Mouse (Mus musculus): ENCODE data around the gene Trpm4. TPM values are rescaled to one million over a fixed set of nuclear protein-coding genes. Genes with fewer than 3 reads are reported as not detected.

Trpm4 gene
- polyA plus RNA-seq (2015; fragmentation: Nextera tagmentation; extraction: Ambion mirVana) = 13.3 and 14.2 TPM in 2 replicates

- peak; percentile 75 for ATAC-seq
- peak within 1 kb of the TSS; percentile 69 for H3K27ac ChIP-seq (ENCODE audit: low read depth, low read length)
- under 1% methylated on average over 34 of the region's 38 CpGs for WGBS
These were observed at the start of gene Trpm4 for GRCm38 (mm10) chr7:45333431-45333982. Trpm4 (minus strand) TSS chr7:45333780.

GRCm38 (mm10) chr7:45376057-45376456, 42.5 kb upstream of the Trpm4 start:
- Histone ChIP-seq H3K4me3 (ENCODE audit: low read length) (no peak overlapping the region), H3K9ac (ENCODE audit: low read depth, low read length) (no peak overlapping the region), H3K27me3 (replicated peaks; ENCODE audit: control insufficient read depth, insufficient read depth, low read length) (no peaks in the 10 kb centered on the region), H3K4me1 (ENCODE audit: control insufficient read depth, insufficient read depth, low read depth, low read length) (no peaks in the 10 kb centered on the region; the same call in 1 of the 2 replicates), H3K9me3 (ENCODE audit: control insufficient read depth, low read length) (no peaks in the 10 kb centered on the region), H3K36me3 (ENCODE audit: control insufficient read depth, insufficient read depth, low read length) (peaks cover 57% of the 10 kb centered on the region), H3K4me2 (ENCODE audit: low read length) (no peak overlapping the region), H3K27ac (ENCODE audit: low read depth, low read length) (no peak overlapping the region)
- no peak for ATAC-seq
- WGBS = 70% methylated on average over 1 of the region's 1 CpGs

More at GRCm38 (mm10) chr7:45333431-45333982, at the start of gene Trpm4:
- H3K27me3 ChIP-seq (replicated peaks; ENCODE audit: control insufficient read depth, insufficient read depth, low read length) = no peaks in the 10 kb centered on the region; the same call in 1 of the 2 replicates
- peaks cover 10% of the 10 kb centered on the region for H3K4me1 ChIP-seq (ENCODE audit: control insufficient read depth, insufficient read depth, low read depth, low read length)
- no peaks in the 10 kb centered on the region for H3K36me3 ChIP-seq (ENCODE audit: control insufficient read depth, insufficient read depth, low read length)
- peak within 1 kb of the TSS; percentile 69 for H3K9ac ChIP-seq (ENCODE audit: low read depth, low read length)
- H3K4me2 ChIP-seq (ENCODE audit: low read length) = peak within 1 kb of the TSS; percentile 80
- H3K9me3 ChIP-seq (ENCODE audit: control insufficient read depth, low read length) = no peaks in the 10 kb centered on the region
- peak within 1 kb of the TSS; percentile 59 for H3K4me3 ChIP-seq (ENCODE audit: low read length)

- H3K27me3 ChIP-seq (replicated peaks; ENCODE audit: control insufficient read depth, insufficient read depth, low read length) = no peaks in the 10 kb centered on the region
- no peak overlapping the region for H3K27ac ChIP-seq (ENCODE audit: low read depth, low read length)
- no peak overlapping the region for H3K9ac ChIP-seq (ENCODE audit: low read depth, low read length)
- ATAC-seq = no peak
- no peaks in the 10 kb centered on the region for H3K9me3 ChIP-seq (ENCODE audit: control insufficient read depth, low read length)
- peaks cover 7% of the 10 kb centered on the region for H3K4me1 ChIP-seq (ENCODE audit: control insufficient read depth, insufficient read depth, low read depth, low read length)
- peaks cover 47% of the 10 kb centered on the region for H3K36me3 ChIP-seq (ENCODE audit: control insufficient read depth, insufficient read depth, low read length)
- H3K4me2 ChIP-seq (ENCODE audit: low read length) = no peak overlapping the region
- no peak overlapping the region for H3K4me3 ChIP-seq (ENCODE audit: low read length)
- whole genome bisulfite sequencing = 94% methylated on average over 8 of the region's 8 CpGs
These were observed 41.0 kb upstream of the Trpm4 start for GRCm38 (mm10) chr7:45374620-45375019.

GRCm38 (mm10) chr7:45372371-45372770, 38.8 kb upstream of the Trpm4 start:
- H3K36me3 ChIP-seq (ENCODE audit: control insufficient read depth, insufficient read depth, low read length) = peaks cover 32% of the 10 kb centered on the region
- no peak overlapping the region for H3K9ac ChIP-seq (ENCODE audit: low read depth, low read length)
- H3K4me3 ChIP-seq (ENCODE audit: low read length) = no peak overlapping the region
- H3K27me3 ChIP-seq (replicated peaks; ENCODE audit: control insufficient read depth, insufficient read depth, low read length) = peaks cover 5% of the 10 kb centered on the region; the same call in 1 of the 2 replicates
- 81% methylated on average over 5 of the region's 5 CpGs for whole genome bisulfite sequencing
- no peak overlapping the region for H3K4me2 ChIP-seq (ENCODE audit: low read length)
- no peak overlapping the region for H3K27ac ChIP-seq (ENCODE audit: low read depth, low read length)
- H3K4me1 ChIP-seq (ENCODE audit: control insufficient read depth, insufficient read depth, low read depth, low read length) = peaks cover 20% of the 10 kb centered on the region
- no peaks in the 10 kb centered on the region for H3K9me3 ChIP-seq (ENCODE audit: control insufficient read depth, low read length)
- ATAC-seq = no peak

- no peaks in the 10 kb centered on the region for H3K9me3 ChIP-seq (ENCODE audit: control insufficient read depth, low read length)
- H3K36me3 ChIP-seq (ENCODE audit: control insufficient read depth, insufficient read depth, low read length) = peaks cover 15% of the 10 kb centered on the region
- H3K4me2 ChIP-seq (ENCODE audit: low read length) = peak within 1 kb of the TSS; percentile 91
- peaks cover 23% of the 10 kb centered on the region for H3K4me1 ChIP-seq (ENCODE audit: control insufficient read depth, insufficient read depth, low read depth, low read length)
- WGBS = 10% methylated on average over 28 of the region's 28 CpGs
- H3K27me3 ChIP-seq (replicated peaks; ENCODE audit: control insufficient read depth, insufficient read depth, low read length) = peaks cover 5% of the 10 kb centered on the region; the same call in 1 of the 2 replicates
- peak within 1 kb of the TSS; percentile 54 for H3K4me3 ChIP-seq (ENCODE audit: low read length)
- peak within 1 kb of the TSS; percentile 68 for H3K9ac ChIP-seq (ENCODE audit: low read depth, low read length)
- H3K27ac ChIP-seq (ENCODE audit: low read depth, low read length) = peak within 1 kb of the TSS; percentile 48; the same call in 1 of the 2 replicates
- ATAC-seq = peak; percentile 61
These were observed 37.1 kb upstream of the Trpm4 start, which contains the start of gene Lin7b for GRCm38 (mm10) chr7:45370475-45371311. Lin7b (minus strand) TSS chr7:45370583.

GRCm38 (mm10) chr7:45369836-45370474, 36.4 kb upstream of the Trpm4 start:
- peak overlapping the region; percentile 48; the same call in 1 of the 2 replicates for H3K27ac ChIP-seq (ENCODE audit: low read depth, low read length)
- no peaks in the 10 kb centered on the region for H3K9me3 ChIP-seq (ENCODE audit: control insufficient read depth, low read length)
- H3K4me3 ChIP-seq (ENCODE audit: low read length) = peak overlapping the region; percentile 54
- no peak; the same call in 1 of the 2 replicates for ATAC-seq
- peaks cover 29% of the 10 kb centered on the region for H3K4me1 ChIP-seq (ENCODE audit: control insufficient read depth, insufficient read depth, low read depth, low read length)
- peaks cover 5% of the 10 kb centered on the region; the same call in 1 of the 2 replicates for H3K27me3 ChIP-seq (replicated peaks; ENCODE audit: control insufficient read depth, insufficient read depth, low read length)
- H3K36me3 ChIP-seq (ENCODE audit: control insufficient read depth, insufficient read depth, low read length) = peaks cover 10% of the 10 kb centered on the region
- peak overlapping the region; percentile 68 for H3K9ac ChIP-seq (ENCODE audit: low read depth, low read length)
- peak overlapping the region; percentile 91 for H3K4me2 ChIP-seq (ENCODE audit: low read length)
- WGBS = 9% methylated on average over 45 of the region's 52 CpGs

GRCm38 (mm10) chr7:45369022-45369745, 35.6 kb upstream of the Trpm4 start:
- 74% methylated on average over 16 of the region's 16 CpGs for WGBS
- Histone ChIP-seq H3K9me3 (ENCODE audit: control insufficient read depth, low read length) (no peaks in the 10 kb centered on the region), H3K4me1 (ENCODE audit: control insufficient read depth, insufficient read depth, low read depth, low read length) (peaks cover 34% of the 10 kb centered on the region), H3K9ac (ENCODE audit: low read depth, low read length) (peak overlapping the region; percentile 68; the same call in 1 of the 2 replicates), H3K27me3 (replicated peaks; ENCODE audit: control insufficient read depth, insufficient read depth, low read length) (peaks cover 5% of the 10 kb centered on the region; the same call in 1 of the 2 replicates), H3K4me2 (ENCODE audit: low read length) (peak overlapping the region; percentile 91), H3K4me3 (ENCODE audit: low read length) (peak overlapping the region; percentile 54), H3K27ac (ENCODE audit: low read depth, low read length) (no peak overlapping the region), H3K36me3 (ENCODE audit: control insufficient read depth, insufficient read depth, low read length) (peaks cover 6% of the 10 kb centered on the region)
- ATAC-seq = no peak

GRCm38 (mm10) chr7:45368178-45368577, 34.6 kb upstream of the Trpm4 start:
- WGBS = 81% methylated on average over 12 of the region's 15 CpGs
- Histone ChIP-seq H3K4me1 (ENCODE audit: control insufficient read depth, insufficient read depth, low read depth, low read length) (peaks cover 36% of the 10 kb centered on the region), H3K4me3 (ENCODE audit: low read length) (peak overlapping the region; percentile 87), H3K27me3 (replicated peaks; ENCODE audit: control insufficient read depth, insufficient read depth, low read length) (peaks cover 5% of the 10 kb centered on the region; the same call in 1 of the 2 replicates), H3K4me2 (ENCODE audit: low read length) (peak overlapping the region; percentile 74), H3K9me3 (ENCODE audit: control insufficient read depth, low read length) (no peaks in the 10 kb centered on the region), H3K27ac (ENCODE audit: low read depth, low read length) (no peak overlapping the region; the same call in 1 of the 2 replicates), H3K36me3 (ENCODE audit: control insufficient read depth, insufficient read depth, low read length) (no peaks in the 10 kb centered on the region; the same call in 1 of the 2 replicates), H3K9ac (ENCODE audit: low read depth, low read length) (peak overlapping the region; percentile 70)
- ATAC-seq = no peak
